Mouse (Mus musculus): ENCODE measurements around the gene Prpf6.

DNA sequence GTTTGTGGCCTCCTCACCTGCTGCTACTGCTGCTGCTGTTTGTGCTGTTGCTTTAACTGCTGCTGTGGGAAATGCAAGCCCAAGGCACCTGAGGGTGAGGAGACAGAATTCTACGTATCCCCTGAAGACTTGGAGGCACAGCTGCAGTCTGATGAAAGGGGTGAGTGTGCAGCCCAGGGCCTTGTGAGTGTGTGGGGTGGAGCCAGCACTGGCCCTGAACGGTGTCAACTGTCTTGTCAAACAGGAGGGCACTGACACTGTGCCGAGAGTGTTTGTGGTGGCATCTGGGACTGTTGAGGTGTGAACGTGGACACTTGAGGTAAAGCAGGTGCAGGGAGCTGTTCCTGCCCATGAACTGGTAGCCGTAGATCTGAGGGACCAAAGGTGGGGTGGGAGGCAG lies 43.0 kb upstream of the Prpf6 start:
- TF ChIP-seq MXI1 (IDR thresholded peaks at IDR 0.05; ENCODE audit: low read depth, low read length) (no peak; the same call in 1 of the 2 replicates), CTCF (conservative IDR thresholded peaks at IDR 0.05 in 1 of 2, IDR thresholded peaks at IDR 0.05 in 1 of 2; ENCODE audit: low read depth in 2 of 2, low read length in 2 of 2) (no peak), NELFE (IDR thresholded peaks at IDR 0.05; ENCODE audit: low read depth, low read length) (no peak)
